Mouse (Mus musculus): ENCODE data around the gene Ugt1a9. TPM values are rescaled to one million over a fixed set of nuclear protein-coding genes. Genes with fewer than 3 reads are reported as not detected.
A peak's percentile ranks its signal among the peaks of the same experiment; 100 is the strongest.

Gene Ugt1a9
- polyA plus RNA-seq, 1 experiment from 2014 or later = not detected

- Histone ChIP-seq H3K4me2 (no peak overlapping the region), H3K4me3 (no peak overlapping the region), H3K9ac (no peak overlapping the region), H3K27ac (no peak overlapping the region), H3K9me3 (peaks cover 95% of the 10 kb centered on the region), H3K4me1 (replicated peaks) (0 out of 2 replicates have a peak, but pooled peaks cover 3% of the 10 kb centered on the region), H3K27me3 (no peaks in the 10 kb centered on the region), H3K36me3 (no peaks in the 10 kb centered on the region)
- WGBS = 76% methylated on average over 6 of the region's 6 CpGs
- ATAC-seq (ENCODE audit: low FRiP score) = no peak
Measured at GRCm38 (mm10) chr1:88253540-88253939, 182.9 kb downstream of the Ugt1a9 start.

GRCm38 (mm10) chr1:88254793-88255465, 184.3 kb downstream of the Ugt1a9 start:
- peaks cover 81% of the 10 kb centered on the region for H3K9me3 ChIP-seq
- WGBS = 89% methylated on average over 12 of the region's 12 CpGs
- H3K4me3 ChIP-seq = no peak overlapping the region
- H3K4me2 ChIP-seq = no peak overlapping the region
- H3K27ac ChIP-seq = no peak overlapping the region
- peaks cover 7% of the 10 kb centered on the region for H3K36me3 ChIP-seq
- H3K4me1 ChIP-seq (replicated peaks) = peaks cover 12% of the 10 kb centered on the region
- no peaks in the 10 kb centered on the region for H3K27me3 ChIP-seq
- H3K9ac ChIP-seq = no peak overlapping the region
- ATAC-seq (ENCODE audit: low FRiP score) = no peak

- Histone ChIP-seq H3K27me3 (no peaks in the 10 kb centered on the region), H3K4me1 (replicated peaks) (peaks cover 16% of the 10 kb centered on the region), H3K27ac (no peak overlapping the region), H3K36me3 (peaks cover 13% of the 10 kb centered on the region), H3K4me2 (no peak overlapping the region), H3K4me3 (no peak overlapping the region), H3K9me3 (peaks cover 76% of the 10 kb centered on the region), H3K9ac (no peak overlapping the region)
- 56% methylated on average over 2 of the region's 2 CpGs for WGBS
- no peak for ATAC-seq (ENCODE audit: low FRiP score)
Measured at GRCm38 (mm10) chr1:88255466-88255857, 184.9 kb downstream of the Ugt1a9 start.

GRCm38 (mm10) chr1:88255989-88256754, 185.6 kb downstream of the Ugt1a9 start:
- H3K36me3 ChIP-seq = peaks cover 20% of the 10 kb centered on the region
- H3K4me3 ChIP-seq = no peak overlapping the region
- H3K4me2 ChIP-seq = no peak overlapping the region
- no peaks in the 10 kb centered on the region for H3K27me3 ChIP-seq
- H3K9ac ChIP-seq = no peak overlapping the region
- no peak overlapping the region for H3K27ac ChIP-seq
- H3K4me1 ChIP-seq (replicated peaks) = peaks cover 16% of the 10 kb centered on the region
- peaks cover 69% of the 10 kb centered on the region for H3K9me3 ChIP-seq
- WGBS = 81% methylated on average over 13 of the region's 13 CpGs
- ATAC-seq (ENCODE audit: low FRiP score) = no peak

GRCm38 (mm10) chr1:88256886-88257663, 186.5 kb downstream of the Ugt1a9 start:
- peaks cover 62% of the 10 kb centered on the region for H3K9me3 ChIP-seq
- peaks cover 29% of the 10 kb centered on the region for H3K36me3 ChIP-seq
- H3K27me3 ChIP-seq = no peaks in the 10 kb centered on the region
- no peak overlapping the region for H3K27ac ChIP-seq
- 82% methylated on average over 10 of the region's 10 CpGs for WGBS
- H3K4me2 ChIP-seq = no peak overlapping the region
- H3K4me1 ChIP-seq (replicated peaks) = peaks cover 16% of the 10 kb centered on the region
- H3K4me3 ChIP-seq = no peak overlapping the region
- no peak overlapping the region for H3K9ac ChIP-seq
- ATAC-seq (ENCODE audit: low FRiP score) = no peak

GRCm38 (mm10) chr1:88257681-88258080, 187.1 kb downstream of the Ugt1a9 start:
- no peak overlapping the region for H3K4me2 ChIP-seq
- H3K27me3 ChIP-seq = no peaks in the 10 kb centered on the region
- peaks cover 22% of the 10 kb centered on the region for H3K4me1 ChIP-seq (replicated peaks)
- H3K4me3 ChIP-seq = no peak overlapping the region
- H3K36me3 ChIP-seq = peaks cover 35% of the 10 kb centered on the region
- no peak overlapping the region for H3K27ac ChIP-seq
- ATAC-seq (ENCODE audit: low FRiP score) = no peak
- 79% methylated on average over 6 of the region's 6 CpGs for WGBS
- H3K9ac ChIP-seq = no peak overlapping the region
- peaks cover 56% of the 10 kb centered on the region for H3K9me3 ChIP-seq

GRCm38 (mm10) chr1:88258361-88258760, 187.8 kb downstream of the Ugt1a9 start:
- no peak overlapping the region for H3K27ac ChIP-seq
- no peak for ATAC-seq (ENCODE audit: low FRiP score)
- no peak overlapping the region for H3K4me2 ChIP-seq
- no peak overlapping the region for H3K4me3 ChIP-seq
- H3K9ac ChIP-seq = no peak overlapping the region
- H3K36me3 ChIP-seq = peaks cover 42% of the 10 kb centered on the region
- peaks cover 50% of the 10 kb centered on the region for H3K9me3 ChIP-seq
- H3K4me1 ChIP-seq (replicated peaks) = peaks cover 22% of the 10 kb centered on the region
- H3K27me3 ChIP-seq = no peaks in the 10 kb centered on the region
- WGBS = 69% methylated on average over 6 of the region's 6 CpGs

GRCm38 (mm10) chr1:88258881-88259642, 188.5 kb downstream of the Ugt1a9 start:
- peak; percentile 3 for ATAC-seq (ENCODE audit: low FRiP score)

GRCm38 (mm10) chr1:88259643-88260024, 189.0 kb downstream of the Ugt1a9 start:
- H3K4me2 ChIP-seq = no peak overlapping the region
- WGBS = 78% methylated on average over 4 of the region's 4 CpGs
- peaks cover 37% of the 10 kb centered on the region for H3K9me3 ChIP-seq
- 0 out of 2 replicates have a peak overlapping the region, but pooled peaks have one; percentile 0 for H3K9ac ChIP-seq
- ATAC-seq (ENCODE audit: low FRiP score) = peak; percentile 4
- peaks cover 22% of the 10 kb centered on the region for H3K4me1 ChIP-seq (replicated peaks)
- H3K27me3 ChIP-seq = no peaks in the 10 kb centered on the region
- H3K36me3 ChIP-seq = peaks cover 54% of the 10 kb centered on the region
- no peak overlapping the region for H3K4me3 ChIP-seq
- H3K27ac ChIP-seq = 0 out of 2 replicates have a peak overlapping the region, but pooled peaks have one; percentile 0

More at GRCm38 (mm10) chr1:88258881-88259642, 188.5 kb downstream of the Ugt1a9 start:
- H3K36me3 ChIP-seq = peaks cover 49% of the 10 kb centered on the region
- H3K27ac ChIP-seq = 0 out of 2 replicates have a peak overlapping the region, but pooled peaks have one; percentile 0
- no peak overlapping the region for H3K4me2 ChIP-seq
- no peaks in the 10 kb centered on the region for H3K27me3 ChIP-seq
- 78% methylated on average over 8 of the region's 8 CpGs for whole genome bisulfite sequencing
- H3K4me1 ChIP-seq (replicated peaks) = peaks cover 22% of the 10 kb centered on the region
- no peak overlapping the region for H3K4me3 ChIP-seq
- H3K9ac ChIP-seq = 0 out of 2 replicates have a peak overlapping the region, but pooled peaks have one; percentile 0
- H3K9me3 ChIP-seq = peaks cover 43% of the 10 kb centered on the region

- ATAC-seq (ENCODE audit: low FRiP score) = peak; percentile 7; the same call in 1 of the 2 replicates
- Histone ChIP-seq H3K9ac (no peak overlapping the region), H3K36me3 (peaks cover 59% of the 10 kb centered on the region), H3K27me3 (no peaks in the 10 kb centered on the region), H3K4me1 (replicated peaks) (peaks cover 22% of the 10 kb centered on the region), H3K4me3 (no peak overlapping the region), H3K27ac (no peak overlapping the region), H3K4me2 (no peak overlapping the region), H3K9me3 (peaks cover 32% of the 10 kb centered on the region)
- WGBS = 80% methylated on average over 6 of the region's 6 CpGs
Measured at GRCm38 (mm10) chr1:88260114-88260513, 189.5 kb downstream of the Ugt1a9 start.

- peaks cover 25% of the 10 kb centered on the region for H3K9me3 ChIP-seq
- no peaks in the 10 kb centered on the region for H3K27me3 ChIP-seq
- no peak overlapping the region for H3K27ac ChIP-seq
- H3K4me2 ChIP-seq = no peak overlapping the region
- no peak for ATAC-seq (ENCODE audit: low FRiP score)
- H3K36me3 ChIP-seq = peaks cover 66% of the 10 kb centered on the region
- H3K4me1 ChIP-seq (replicated peaks) = peaks cover 22% of the 10 kb centered on the region
- H3K9ac ChIP-seq = no peak overlapping the region
- H3K4me3 ChIP-seq = no peak overlapping the region
- 84% methylated on average over 10 of the region's 10 CpGs for WGBS
Measured at GRCm38 (mm10) chr1:88260604-88261377, 190.2 kb downstream of the Ugt1a9 start.

All from hindbrain, embryonic 13.5 days (tissue).